19 mouse cellular contexts compared by ENCODE assay signal in the genomic region with DNA sequence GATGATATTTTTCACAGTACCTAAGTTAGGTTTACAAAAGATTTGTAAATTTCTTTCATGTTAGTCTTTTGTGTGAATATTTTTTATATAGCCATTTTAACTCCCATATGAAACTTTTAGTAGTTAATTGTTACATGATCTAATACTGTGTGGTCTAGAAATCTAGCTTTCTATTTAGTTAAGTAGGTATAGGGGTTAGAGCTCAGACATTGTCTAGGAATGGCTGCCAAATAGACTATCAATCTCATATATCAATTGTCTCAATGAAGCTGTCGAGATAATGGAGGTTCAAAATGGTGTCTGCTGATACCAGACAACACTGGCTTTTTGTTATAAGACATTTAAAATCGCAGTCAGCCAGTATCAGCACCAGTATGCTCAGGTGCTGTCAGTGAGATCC.
DNase-seq lines count a peak whose midpoint lies in the region; ATAC-seq lines count a peak whose summit lies in the region.
"Had no signal": no experiment of that assay in that cellular context is flagged by ENCODE, and none has a peak within 500 bp of the region (broad histone marks: within the 10 kb centered on the region; RNA-seq: fewer than 3 reads in every experiment).

No protein-coding gene starts in this region.

- H3K4me3 ChIP-seq in forebrain, embryonic 16.5 days (replicated peaks; ENCODE audit: low read length) = no peak overlapping the region
- no peak overlapping the region for H3K4me3 ChIP-seq in forebrain, embryonic 10.5 days
- no peak overlapping the region for H3K4me3 ChIP-seq in neural tube, embryonic 11.5 days (ENCODE audit: low read depth, low read length)
- no peak overlapping the region for H3K4me3 ChIP-seq in neural tube, embryonic 13.5 days
- no peak overlapping the region for H3K4me3 ChIP-seq in neural tube, embryonic 14.5 days (ENCODE audit: low read depth, low read length)
- H3K4me3 ChIP-seq: embryonic facial prominence, embryonic 10.5 days; embryonic facial prominence, embryonic 12.5 days; forebrain, embryonic 12.5 days had no signal

- no peak for DNase-seq in forebrain, embryonic 10.5 days (ENCODE audit: extremely low spot score, low spot score)
- no peak for DNase-seq in neural tube, embryonic 11.5 days (ENCODE audit: low spot score)
- no peak for DNase-seq in neural tube, embryonic 10.5 days (ENCODE audit: extremely low spot score, low spot score)
- no peak for DNase-seq in ovary, postnatal 14 days (ENCODE audit: low spot score)
- DNase-seq: adrenal gland, adult 8-10 months; adrenal gland, postnatal 14 days; adrenal gland, postnatal 36 days; cerebellum, adult 11-12 months; cerebellum, adult 2 months; cerebellum, adult 9-10 months; cerebellum, postnatal 10 days; cerebellum, postnatal 25 days; forebrain, postnatal 0 days had no signal

- no peaks in the 10 kb centered on the region for H3K27me3 ChIP-seq in forebrain, embryonic 16.5 days (replicated peaks; ENCODE audit: control insufficient read depth, insufficient read depth, low read length)
- H3K27me3 ChIP-seq in forebrain, embryonic 10.5 days (ENCODE audit: poor library complexity, severe bottlenecking) = no peaks in the 10 kb centered on the region
- H3K27me3 ChIP-seq in neural tube, embryonic 11.5 days (ENCODE audit: control insufficient read depth, insufficient read depth, low read length) = no peaks in the 10 kb centered on the region
- H3K27me3 ChIP-seq in neural tube, embryonic 13.5 days = no peaks in the 10 kb centered on the region
- H3K27me3 ChIP-seq in neural tube, embryonic 14.5 days (ENCODE audit: control insufficient read depth, insufficient read depth, low read length) = no peaks in the 10 kb centered on the region
- H3K27me3 ChIP-seq: embryonic facial prominence, embryonic 12.5 days; forebrain, embryonic 12.5 days had no signal

- ATAC-seq in forebrain, embryonic 16.5 days = 0 out of 2 replicates have a peak, but pooled peaks have one; percentile 38
- ATAC-seq in neural tube, embryonic 11.5 days (ENCODE audit: insufficient read depth, low FRiP score, low TSS enrichment) = peak; percentile 42; the same call in 1 of the 2 replicates
- peak; percentile 53; the same call in 1 of the 2 replicates for ATAC-seq in neural tube, embryonic 13.5 days (ENCODE audit: low read depth)
- peak; percentile 34; the same call in 1 of the 2 replicates for ATAC-seq in neural tube, embryonic 14.5 days (ENCODE audit: low read depth)
- ATAC-seq: forebrain, postnatal 0 days had no signal

- no peak overlapping the region for H3K4me2 ChIP-seq in forebrain, embryonic 16.5 days (ENCODE audit: low read length)
- no peak overlapping the region for H3K4me2 ChIP-seq in neural tube, embryonic 11.5 days (ENCODE audit: low read depth)
- H3K4me2 ChIP-seq in neural tube, embryonic 13.5 days = no peak overlapping the region
- no peak overlapping the region for H3K4me2 ChIP-seq in neural tube, embryonic 14.5 days (ENCODE audit: low read depth, low read length)
- H3K4me2 ChIP-seq: embryonic facial prominence, embryonic 12.5 days; forebrain, embryonic 12.5 days had no signal

- H3K27ac ChIP-seq in forebrain, embryonic 16.5 days (ENCODE audit: low read length) = no peak overlapping the region
- H3K27ac ChIP-seq in forebrain, embryonic 10.5 days = no peak overlapping the region
- no peak overlapping the region for H3K27ac ChIP-seq in neural tube, embryonic 11.5 days (ENCODE audit: low read depth, low read length)
- H3K27ac ChIP-seq in neural tube, embryonic 13.5 days (replicated peaks) = peak overlapping the region; percentile 46; the same call in 1 of the 2 replicates
- H3K27ac ChIP-seq in neural tube, embryonic 14.5 days (ENCODE audit: low read depth, low read length) = no peak overlapping the region
- H3K27ac ChIP-seq: embryonic facial prominence, embryonic 10.5 days; embryonic facial prominence, embryonic 12.5 days; forebrain, embryonic 12.5 days had no signal

- H3K4me1 ChIP-seq in forebrain, embryonic 16.5 days (replicated peaks; ENCODE audit: control insufficient read depth, insufficient read depth, low read length) = peaks cover 3% of the 10 kb centered on the region; the same call in 1 of the 2 replicates
- H3K4me1 ChIP-seq in forebrain, embryonic 10.5 days = peaks cover 6% of the 10 kb centered on the region; the same call in 1 of the 2 replicates
- H3K4me1 ChIP-seq in neural tube, embryonic 11.5 days (ENCODE audit: control insufficient read depth, insufficient read depth, low read length) = no peaks in the 10 kb centered on the region
- peaks cover 9% of the 10 kb centered on the region for H3K4me1 ChIP-seq in neural tube, embryonic 13.5 days (replicated peaks)
- H3K4me1 ChIP-seq in neural tube, embryonic 14.5 days (ENCODE audit: control insufficient read depth, insufficient read depth, low read length) = peaks cover 5% of the 10 kb centered on the region
- H3K4me1 ChIP-seq: embryonic facial prominence, embryonic 10.5 days; embryonic facial prominence, embryonic 12.5 days had no signal

- WGBS in forebrain, embryonic 16.5 days = 60% methylated on average over 2 of the region's 2 CpGs
- WGBS in forebrain, embryonic 10.5 days = 92% methylated on average over 2 of the region's 2 CpGs
- WGBS in neural tube, embryonic 11.5 days = 38% methylated on average over 2 of the region's 2 CpGs
- WGBS in neural tube, embryonic 13.5 days = 21% methylated on average over 2 of the region's 2 CpGs
- WGBS in neural tube, embryonic 14.5 days = 20% methylated on average over 2 of the region's 2 CpGs

- no peak overlapping the region for H3K9ac ChIP-seq in forebrain, embryonic 16.5 days (replicated peaks; ENCODE audit: low read depth, low read length)
- H3K9ac ChIP-seq in neural tube, embryonic 11.5 days (ENCODE audit: low read length) = no peak overlapping the region
- no peak overlapping the region for H3K9ac ChIP-seq in neural tube, embryonic 13.5 days
- no peak overlapping the region for H3K9ac ChIP-seq in neural tube, embryonic 14.5 days (replicated peaks; ENCODE audit: low read depth, low read length)
- H3K9ac ChIP-seq: embryonic facial prominence, embryonic 12.5 days; forebrain, embryonic 12.5 days; forebrain, postnatal 0 days had no signal

- no peaks in the 10 kb centered on the region for H3K36me3 ChIP-seq in forebrain, embryonic 16.5 days (ENCODE audit: control insufficient read depth, insufficient read depth)
- no peaks in the 10 kb centered on the region for H3K36me3 ChIP-seq in forebrain, embryonic 10.5 days (replicated peaks)
- H3K36me3 ChIP-seq in neural tube, embryonic 11.5 days (ENCODE audit: control insufficient read depth, insufficient read depth, low read length) = no peaks in the 10 kb centered on the region
- H3K36me3 ChIP-seq in neural tube, embryonic 13.5 days = no peaks in the 10 kb centered on the region
- H3K36me3 ChIP-seq in neural tube, embryonic 14.5 days (ENCODE audit: control insufficient read depth, insufficient read depth, low read length) = no peaks in the 10 kb centered on the region
- H3K36me3 ChIP-seq: embryonic facial prominence, embryonic 10.5 days; embryonic facial prominence, embryonic 12.5 days; forebrain, embryonic 12.5 days had no signal

- no peaks in the 10 kb centered on the region for H3K9me3 ChIP-seq in forebrain, embryonic 16.5 days (ENCODE audit: control insufficient read depth, low read length)
- H3K9me3 ChIP-seq in forebrain, embryonic 10.5 days = no peaks in the 10 kb centered on the region
- H3K9me3 ChIP-seq in neural tube, embryonic 11.5 days (ENCODE audit: control insufficient read depth, low read length) = no peaks in the 10 kb centered on the region
- no peaks in the 10 kb centered on the region for H3K9me3 ChIP-seq in neural tube, embryonic 13.5 days
- no peaks in the 10 kb centered on the region for H3K9me3 ChIP-seq in neural tube, embryonic 14.5 days (ENCODE audit: control insufficient read depth, low read length)
- H3K9me3 ChIP-seq: embryonic facial prominence, embryonic 10.5 days; embryonic facial prominence, embryonic 12.5 days; forebrain, embryonic 12.5 days had no signal
